Mouse (Mus musculus) ovary, postnatal 36 days (tissue): ENCODE data around the gene Gm3476.
A peak's percentile ranks its signal among the peaks of the same experiment; 100 is the strongest.
"Not testable (repeated sequence)": the region's sequence is repeated elsewhere in the genome, so short reads cannot be mapped to it uniquely, and the experiment has no call there.

Experiments used
- DNase-seq: peaks from one replicate; pipeline ENCODE4 v3.0.0; 2022; ENCODE audit warnings: low spot score, mixed read lengths

Gm3476 gene

DNA sequence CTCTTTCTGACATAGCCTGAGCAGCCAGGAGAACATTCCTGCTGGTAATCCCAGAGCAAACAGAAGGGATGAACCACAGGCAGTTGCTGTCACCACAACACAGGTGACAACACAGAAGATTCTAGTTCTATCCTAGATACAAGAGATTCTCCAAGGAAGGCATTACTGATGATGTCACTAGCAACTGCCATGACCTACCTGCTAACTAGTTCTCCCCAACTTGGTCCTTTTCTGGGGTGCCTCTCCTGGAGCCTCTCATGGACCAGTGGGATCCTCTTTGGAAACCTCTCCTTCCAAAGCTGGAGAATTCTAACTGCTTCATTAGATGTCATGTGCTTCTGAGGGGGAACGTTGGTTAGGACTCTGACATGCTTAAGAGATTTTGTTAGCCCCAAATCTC is at the start of gene Gm3476:
Gene Gm3476 (minus strand): TSS at position 101 of the 400 bp plus-strand sequence.
- not testable (repeated sequence) for DNase-seq

DNA sequence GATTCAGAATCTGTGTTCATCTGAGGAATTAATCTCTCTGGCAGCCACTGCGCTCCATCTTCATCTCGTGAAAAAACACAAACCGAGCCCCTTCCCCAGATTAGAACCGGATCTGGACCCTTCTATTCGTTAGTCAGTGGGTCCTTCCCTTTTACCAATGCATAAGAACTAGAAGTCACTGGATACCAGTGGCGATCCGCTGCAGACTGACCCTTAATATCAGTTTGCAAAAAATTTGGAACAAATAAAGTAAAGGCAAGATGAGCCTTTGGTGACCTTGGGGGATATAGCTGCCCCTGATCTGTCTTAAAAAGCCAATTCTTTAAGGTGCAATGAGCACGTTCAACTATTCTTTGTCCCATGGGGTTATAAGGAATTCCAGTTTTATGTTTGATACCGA is 37.9 kb upstream of the Gm3476 start:
- DNase-seq = peak; percentile 2

DNA sequence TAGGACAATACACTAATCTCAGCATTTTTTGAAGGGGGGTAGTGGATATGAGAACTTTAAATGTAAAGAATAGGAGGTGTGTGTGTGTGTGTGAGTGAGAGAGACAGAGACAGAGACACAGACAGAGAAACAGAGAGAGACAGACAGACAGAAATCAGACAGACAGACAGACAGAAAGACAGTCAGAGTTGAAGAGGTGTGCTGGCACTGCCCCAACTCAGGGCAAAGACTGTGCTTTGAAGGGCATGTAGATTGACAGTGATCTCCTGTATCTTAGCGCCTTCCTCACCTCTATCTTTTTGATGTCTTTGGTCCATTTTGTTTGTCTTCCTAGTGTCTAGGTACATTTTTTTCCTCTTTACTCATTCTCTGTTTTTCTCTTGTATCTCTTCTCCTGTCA is 35.5 kb upstream of the Gm3476 start:
- peak; percentile 1 for DNase-seq

DNA sequence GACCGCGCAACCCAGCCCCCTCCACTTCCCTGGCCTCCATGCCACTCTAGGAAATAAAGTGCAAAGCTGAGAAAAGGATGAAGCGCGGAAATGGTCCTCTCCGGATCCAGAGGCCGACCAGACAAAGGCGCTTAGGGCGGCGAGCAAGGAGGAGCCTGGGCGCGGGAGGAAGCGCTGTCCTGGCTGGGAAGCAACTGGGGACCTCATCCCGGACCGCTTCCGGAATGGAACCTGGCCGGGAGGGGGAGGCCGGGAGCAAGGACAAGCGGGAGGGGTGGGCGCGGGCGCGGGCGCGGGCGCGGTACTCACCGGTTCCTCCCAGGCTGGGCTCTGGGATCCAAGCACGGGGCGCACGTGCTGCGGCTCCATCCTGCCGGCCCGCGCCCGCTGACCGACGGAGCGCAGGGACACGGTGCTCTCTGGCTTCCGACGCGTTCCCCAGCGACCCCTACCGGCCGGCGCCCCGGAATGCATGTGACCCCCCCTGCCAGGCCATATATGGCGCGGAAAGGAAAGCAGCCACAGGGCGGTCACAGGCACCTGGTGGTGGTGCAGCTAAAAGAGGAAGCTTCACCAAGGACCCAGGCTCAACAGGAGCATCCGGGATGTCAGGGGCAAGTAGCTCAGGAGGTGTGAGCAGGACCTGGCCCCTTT is 17.2 kb downstream of the Gm3476 start, which contains the start of gene Gm3468:
Gene Gm3468 (minus strand): TSS at position 394 of the 654 bp plus-strand sequence.
- DNase-seq = peak; percentile 19

DNA sequence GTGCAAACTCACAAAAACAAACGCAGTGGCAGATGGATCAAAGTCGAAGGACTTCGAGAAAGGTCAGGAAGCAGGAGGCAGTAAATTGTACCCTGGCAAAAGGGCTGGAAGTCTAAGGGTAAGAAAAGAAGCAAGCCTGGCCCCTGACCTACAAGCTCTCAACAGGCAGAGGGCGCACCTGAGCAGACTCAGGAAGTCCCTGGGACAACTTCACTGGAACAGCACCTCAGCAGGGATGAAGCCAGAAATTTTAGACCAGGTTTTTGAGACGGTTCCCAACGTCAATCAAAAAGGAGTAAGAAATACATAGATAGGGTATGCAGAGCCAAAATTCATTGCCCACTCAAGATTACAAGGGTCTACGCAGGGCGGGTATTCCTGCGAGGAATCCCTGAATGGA is 18.1 kb downstream of the Gm3476 start:
- not testable (repeated sequence) for DNase-seq

DNA sequence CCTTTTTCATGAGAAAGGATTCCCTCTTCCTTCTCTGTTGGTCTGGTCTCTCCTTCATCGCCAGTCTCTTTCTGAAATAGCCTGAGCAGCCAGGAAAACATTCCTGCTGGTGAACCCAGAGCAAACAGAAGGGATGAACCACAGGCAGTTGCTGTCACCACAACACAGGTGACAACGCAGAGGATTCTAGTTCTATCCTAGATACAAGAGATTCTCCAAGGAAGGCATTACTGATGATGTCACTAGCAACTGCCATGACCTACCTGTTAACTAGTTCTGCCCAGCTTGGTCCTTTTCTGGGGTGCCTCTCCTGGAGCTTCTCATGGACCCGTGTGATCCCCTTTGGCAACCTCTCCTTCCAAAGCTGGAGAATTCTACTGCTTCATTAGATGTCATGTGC is 31.8 kb downstream of the Gm3476 start, which contains the start of gene Gm8206:
Gene Gm8206 (minus strand): TSS at position 101 of the 400 bp plus-strand sequence.
- DNase-seq = not testable (repeated sequence)

DNA sequence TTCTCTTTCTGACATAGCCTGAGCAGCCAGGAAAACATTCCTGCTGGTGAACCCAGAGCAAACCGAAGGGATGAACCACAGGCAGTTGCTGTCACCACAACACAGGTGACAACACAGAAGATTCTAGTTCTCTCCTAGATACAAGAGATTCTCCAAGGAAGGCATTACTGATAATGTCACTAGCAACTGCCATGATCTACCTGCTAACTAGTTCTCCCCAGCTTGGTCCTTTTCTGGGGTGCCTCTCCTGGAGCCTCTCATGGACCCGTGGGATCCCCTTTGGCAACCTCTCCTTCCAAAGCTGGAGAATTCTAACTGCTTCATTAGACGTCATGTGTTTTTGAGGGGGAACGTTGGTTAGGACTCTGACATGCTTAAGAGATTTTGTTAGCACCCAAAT is 67.4 kb downstream of the Gm3476 start, which contains the start of gene Gm6337:
Gene Gm6337 (minus strand): TSS at position 101 of the 400 bp plus-strand sequence.
- DNase-seq = not testable (repeated sequence)
